Mouse (Mus musculus): Measurements from ENCODE around the gene Tnfsf14.

The Tnfsf14 gene

GRCm38 (mm10) chr17:57194041-57194507 lies at the start of gene Tnfsf14:
Gene Tnfsf14 (minus strand): TSS chr17:57194177.
- peak; percentile 68 for DNase-seq (ENCODE audit: low read depth)

GRCm38 (mm10) chr17:57237181-57237580 lies 43.2 kb upstream of the Tnfsf14 start:
- no peak for DNase-seq (ENCODE audit: low read depth)

- DNase-seq (ENCODE audit: low read depth) = no peak
Observed at GRCm38 (mm10) chr17:57235803-57236202, 41.8 kb upstream of the Tnfsf14 start.

GRCm38 (mm10) chr17:57234254-57234928 lies 40.4 kb upstream of the Tnfsf14 start:
- DNase-seq (ENCODE audit: low read depth) = no peak

- DNase-seq (ENCODE audit: low read depth) = no peak
Observed at GRCm38 (mm10) chr17:57233038-57233437, 39.1 kb upstream of the Tnfsf14 start.

GRCm38 (mm10) chr17:57232200-57232599 lies 38.2 kb upstream of the Tnfsf14 start:
- no peak for DNase-seq (ENCODE audit: low read depth)

GRCm38 (mm10) chr17:57231321-57231771 lies 37.4 kb upstream of the Tnfsf14 start:
- DNase-seq (ENCODE audit: low read depth) = no peak

GRCm38 (mm10) chr17:57230728-57231125 lies 36.8 kb upstream of the Tnfsf14 start:
- DNase-seq (ENCODE audit: low read depth) = no peak

GRCm38 (mm10) chr17:57229851-57230727 lies 36.1 kb upstream of the Tnfsf14 start:
- DNase-seq (ENCODE audit: low read depth) = no peak

GRCm38 (mm10) chr17:57228873-57229272 lies 34.9 kb upstream of the Tnfsf14 start:
- DNase-seq (ENCODE audit: low read depth) = no peak

- DNase-seq (ENCODE audit: low read depth) = no peak
Observed at GRCm38 (mm10) chr17:57228014-57228413, 34.0 kb upstream of the Tnfsf14 start, which contains the start of gene C3. Gene C3 (minus strand): TSS chr17:57228136.

- DNase-seq (ENCODE audit: low read depth) = no peak
Observed at GRCm38 (mm10) chr17:57227468-57227867, 33.5 kb upstream of the Tnfsf14 start.

GRCm38 (mm10) chr17:57223313-57223712 lies 29.3 kb upstream of the Tnfsf14 start:
- DNase-seq (ENCODE audit: low read depth) = no peak

- no peak for DNase-seq (ENCODE audit: low read depth)
Observed at GRCm38 (mm10) chr17:57221911-57222310, 27.9 kb upstream of the Tnfsf14 start.

- peak; percentile 76 for DNase-seq (ENCODE audit: low read depth)
Observed at GRCm38 (mm10) chr17:57219884-57220207, 25.9 kb upstream of the Tnfsf14 start.

- DNase-seq (ENCODE audit: low read depth) = peak; percentile 86
Observed at GRCm38 (mm10) chr17:57219167-57219883, 25.3 kb upstream of the Tnfsf14 start.

GRCm38 (mm10) chr17:57218335-57218900 lies 24.4 kb upstream of the Tnfsf14 start:
- no peak for DNase-seq (ENCODE audit: low read depth)

- peak; percentile 64 for DNase-seq (ENCODE audit: low read depth)
Observed at GRCm38 (mm10) chr17:57214676-57215387, 20.9 kb upstream of the Tnfsf14 start.

- no peak for DNase-seq (ENCODE audit: low read depth)
Observed at GRCm38 (mm10) chr17:57211501-57211900, 17.5 kb upstream of the Tnfsf14 start.

- DNase-seq (ENCODE audit: low read depth) = peak; percentile 69
Observed at GRCm38 (mm10) chr17:57209330-57209729, 15.4 kb upstream of the Tnfsf14 start.

- no peak for DNase-seq (ENCODE audit: low read depth)
Observed at GRCm38 (mm10) chr17:57207938-57208337, 14.0 kb upstream of the Tnfsf14 start.
